Mouse (Mus musculus) gastrocnemius, postnatal 36 days (tissue): ENCODE measurements at regions not wholly inside any gene's neighbourhood (a gene's known extent, or its start where the extent isn't known, plus 50 kb on each side); places are given as distances from the start of the nearest gene placed in this dataset.
"Not testable (repeated sequence)": the region's sequence is repeated elsewhere in the genome, so short reads cannot be mapped to it uniquely, and the experiment has no call there.

Experiments
- DNase-seq, 2 experiments: peaks; one replicate each; pipeline ENCODE4 v3.0.0; 2022
- intact Hi-C: fragments of 180-260 bp; cut with DNase I; formaldehyde crosslinking; loops from one replicate; pipeline ENCODE4 v1.15.1; 2025

GRCm38 (mm10) chrY:43923126-43923525 lies 341.1 kb downstream of the Gm21739 start:
- peak in 1 of 2 experiments; percentile 14 for DNase-seq
- intact Hi-C loops: not testable (repeated sequence)
